Mouse (Mus musculus): ENCODE measurements around the gene Rad54l2. TPM values are rescaled to one million over a fixed set of nuclear protein-coding genes. Genes with fewer than 3 reads are reported as not detected.

The Rad54l2 gene
- polyA plus RNA-seq, 1 experiment from 2014 or later = 8.8 TPM

- Histone ChIP-seq H3K9ac (no peak overlapping the region), H3K27me3 (no peaks in the 10 kb centered on the region), H3K9me3 (no peaks in the 10 kb centered on the region), H3K27ac (no peak overlapping the region), H3K4me3 (no peak overlapping the region), H3K4me2 (replicated peaks) (no peak overlapping the region), H3K36me3 (no peaks in the 10 kb centered on the region), H3K4me1 (peaks cover 8% of the 10 kb centered on the region)
- no peak for ATAC-seq (ENCODE audit: low FRiP score, low read depth)
- 98% methylated on average over 2 of the region's 2 CpGs for WGBS
These were observed 5.4 kb downstream of the Rad54l2 start for GRCm38 (mm10) chr9:106783554-106783953.

GRCm38 (mm10) chr9:106780086-106780485, 8.9 kb downstream of the Rad54l2 start:
- no peak overlapping the region for H3K4me3 ChIP-seq
- no peak for ATAC-seq (ENCODE audit: low FRiP score, low read depth)
- H3K9ac ChIP-seq = no peak overlapping the region
- no peak overlapping the region for H3K4me2 ChIP-seq (replicated peaks)
- no peaks in the 10 kb centered on the region for H3K36me3 ChIP-seq
- H3K27ac ChIP-seq = no peak overlapping the region
- no peaks in the 10 kb centered on the region for H3K9me3 ChIP-seq
- no peaks in the 10 kb centered on the region for H3K4me1 ChIP-seq
- 88% methylated on average over 3 of the region's 3 CpGs for WGBS
- no peaks in the 10 kb centered on the region for H3K27me3 ChIP-seq

GRCm38 (mm10) chr9:106778319-106778718, 10.7 kb downstream of the Rad54l2 start:
- no peak for ATAC-seq (ENCODE audit: low FRiP score, low read depth)
- 81% methylated on average over 4 of the region's 4 CpGs for WGBS
- Histone ChIP-seq H3K9me3 (no peaks in the 10 kb centered on the region), H3K4me3 (no peak overlapping the region), H3K9ac (no peak overlapping the region), H3K27ac (no peak overlapping the region), H3K4me2 (replicated peaks) (no peak overlapping the region), H3K27me3 (no peaks in the 10 kb centered on the region), H3K36me3 (no peaks in the 10 kb centered on the region), H3K4me1 (no peaks in the 10 kb centered on the region)

GRCm38 (mm10) chr9:106777423-106777822, 11.6 kb downstream of the Rad54l2 start:
- no peak overlapping the region for H3K4me2 ChIP-seq (replicated peaks)
- H3K27me3 ChIP-seq = no peaks in the 10 kb centered on the region
- 91% methylated on average over 3 of the region's 3 CpGs for WGBS
- H3K9me3 ChIP-seq = no peaks in the 10 kb centered on the region
- H3K27ac ChIP-seq = no peak overlapping the region
- no peaks in the 10 kb centered on the region for H3K4me1 ChIP-seq
- ATAC-seq (ENCODE audit: low FRiP score, low read depth) = no peak
- no peak overlapping the region for H3K9ac ChIP-seq
- no peaks in the 10 kb centered on the region for H3K36me3 ChIP-seq
- H3K4me3 ChIP-seq = no peak overlapping the region

GRCm38 (mm10) chr9:106776116-106776515, 12.9 kb downstream of the Rad54l2 start:
- Histone ChIP-seq H3K9me3 (no peaks in the 10 kb centered on the region), H3K9ac (no peak overlapping the region), H3K4me1 (no peaks in the 10 kb centered on the region), H3K27me3 (no peaks in the 10 kb centered on the region), H3K4me3 (no peak overlapping the region), H3K4me2 (replicated peaks) (no peak overlapping the region), H3K27ac (no peak overlapping the region), H3K36me3 (no peaks in the 10 kb centered on the region)
- ATAC-seq (ENCODE audit: low FRiP score, low read depth) = no peak
- 83% methylated on average over 1 of the region's 1 CpGs for WGBS

- no peaks in the 10 kb centered on the region for H3K9me3 ChIP-seq
- no peaks in the 10 kb centered on the region for H3K4me1 ChIP-seq
- 0 out of 2 replicates have a peak, but pooled peaks cover 4% of the 10 kb centered on the region for H3K36me3 ChIP-seq
- H3K27me3 ChIP-seq = no peaks in the 10 kb centered on the region
- H3K27ac ChIP-seq = no peak overlapping the region
- H3K4me3 ChIP-seq = no peak overlapping the region
- ATAC-seq (ENCODE audit: low FRiP score, low read depth) = no peak
- H3K4me2 ChIP-seq (replicated peaks) = no peak overlapping the region
- WGBS = 92% methylated on average over 2 of the region's 2 CpGs
- no peak overlapping the region for H3K9ac ChIP-seq
These were observed 17.2 kb downstream of the Rad54l2 start for GRCm38 (mm10) chr9:106771770-106772169.

- Histone ChIP-seq H3K9ac (no peak overlapping the region), H3K27ac (no peak overlapping the region), H3K9me3 (no peaks in the 10 kb centered on the region), H3K27me3 (no peaks in the 10 kb centered on the region), H3K36me3 (0 out of 2 replicates have a peak, but pooled peaks cover 4% of the 10 kb centered on the region), H3K4me2 (replicated peaks) (no peak overlapping the region), H3K4me1 (no peaks in the 10 kb centered on the region), H3K4me3 (no peak overlapping the region)
- no peak for ATAC-seq (ENCODE audit: low FRiP score, low read depth)
- 84% methylated on average over 3 of the region's 3 CpGs for WGBS
These were observed 18.8 kb downstream of the Rad54l2 start for GRCm38 (mm10) chr9:106770216-106770615.

- no peak overlapping the region for H3K27ac ChIP-seq
- WGBS = 95% methylated on average over 5 of the region's 5 CpGs
- H3K27me3 ChIP-seq = no peaks in the 10 kb centered on the region
- no peaks in the 10 kb centered on the region for H3K9me3 ChIP-seq
- no peak for ATAC-seq (ENCODE audit: low FRiP score, low read depth)
- H3K4me1 ChIP-seq = no peaks in the 10 kb centered on the region
- 0 out of 2 replicates have a peak, but pooled peaks cover 4% of the 10 kb centered on the region for H3K36me3 ChIP-seq
- no peak overlapping the region for H3K4me2 ChIP-seq (replicated peaks)
- no peak overlapping the region for H3K4me3 ChIP-seq
- H3K9ac ChIP-seq = no peak overlapping the region
These were observed 19.2 kb downstream of the Rad54l2 start for GRCm38 (mm10) chr9:106769781-106770180.

GRCm38 (mm10) chr9:106756421-106756820, 32.6 kb downstream of the Rad54l2 start:
- H3K27ac ChIP-seq = no peak overlapping the region
- no peak overlapping the region for H3K9ac ChIP-seq
- no peak for ATAC-seq (ENCODE audit: low FRiP score, low read depth)
- no peaks in the 10 kb centered on the region for H3K27me3 ChIP-seq
- 92% methylated on average over 9 of the region's 9 CpGs for WGBS
- H3K9me3 ChIP-seq = no peaks in the 10 kb centered on the region
- no peak overlapping the region for H3K4me3 ChIP-seq
- no peak overlapping the region for H3K4me2 ChIP-seq (replicated peaks)
- H3K4me1 ChIP-seq = no peaks in the 10 kb centered on the region
- peaks cover 34% of the 10 kb centered on the region for H3K36me3 ChIP-seq

GRCm38 (mm10) chr9:106755776-106756175, 33.2 kb downstream of the Rad54l2 start:
- 94% methylated on average over 4 of the region's 4 CpGs for WGBS

GRCm38 (mm10) chr9:106754311-106754710, 34.7 kb downstream of the Rad54l2 start:
- Histone ChIP-seq H3K27ac (no peak overlapping the region), H3K4me2 (replicated peaks) (no peak overlapping the region), H3K27me3 (no peaks in the 10 kb centered on the region), H3K9ac (no peak overlapping the region), H3K36me3 (peaks cover 40% of the 10 kb centered on the region), H3K4me1 (no peaks in the 10 kb centered on the region), H3K4me3 (no peak overlapping the region), H3K9me3 (no peaks in the 10 kb centered on the region)
- ATAC-seq (ENCODE audit: low FRiP score, low read depth) = no peak
- WGBS = 91% methylated on average over 2 of the region's 2 CpGs

More at GRCm38 (mm10) chr9:106755776-106756175, 33.2 kb downstream of the Rad54l2 start:
- Histone ChIP-seq H3K36me3 (peaks cover 39% of the 10 kb centered on the region), H3K9me3 (no peaks in the 10 kb centered on the region), H3K27me3 (no peaks in the 10 kb centered on the region), H3K9ac (no peak overlapping the region), H3K4me1 (no peaks in the 10 kb centered on the region), H3K27ac (no peak overlapping the region), H3K4me3 (no peak overlapping the region), H3K4me2 (replicated peaks) (no peak overlapping the region)
- ATAC-seq (ENCODE audit: low FRiP score, low read depth) = no peak

GRCm38 (mm10) chr9:106752135-106752534, 36.9 kb downstream of the Rad54l2 start:
- H3K4me3 ChIP-seq = no peak overlapping the region
- no peak for ATAC-seq (ENCODE audit: low FRiP score, low read depth)
- no peak overlapping the region for H3K4me2 ChIP-seq (replicated peaks)
- no peak overlapping the region for H3K27ac ChIP-seq
- H3K27me3 ChIP-seq = no peaks in the 10 kb centered on the region
- H3K9me3 ChIP-seq = no peaks in the 10 kb centered on the region
- WGBS = 92% methylated on average over 5 of the region's 5 CpGs
- H3K4me1 ChIP-seq = no peaks in the 10 kb centered on the region
- no peak overlapping the region for H3K9ac ChIP-seq
- peaks cover 44% of the 10 kb centered on the region for H3K36me3 ChIP-seq

- H3K27ac ChIP-seq = no peak overlapping the region
- no peak overlapping the region for H3K4me2 ChIP-seq (replicated peaks)
- no peak for ATAC-seq (ENCODE audit: low FRiP score, low read depth)
- no peak overlapping the region for H3K4me3 ChIP-seq
- WGBS = 97% methylated on average over 1 of the region's 1 CpGs
- no peaks in the 10 kb centered on the region for H3K4me1 ChIP-seq
- no peaks in the 10 kb centered on the region for H3K9me3 ChIP-seq
- peaks cover 9% of the 10 kb centered on the region; the same call in 1 of the 2 replicates for H3K36me3 ChIP-seq
- H3K27me3 ChIP-seq = no peaks in the 10 kb centered on the region
- no peak overlapping the region for H3K9ac ChIP-seq
These were observed 49.0 kb downstream of the Rad54l2 start for GRCm38 (mm10) chr9:106739962-106740361.
